Mouse (Mus musculus): ENCODE measurements at regions not wholly inside any gene's neighbourhood (a gene's known extent, or its start where the extent isn't known, plus 50 kb on each side); places are given as distances from the start of the nearest gene placed in this dataset.

- TF ChIP-seq CTCF (IDR thresholded peaks at IDR 0.05; ENCODE audit: low read depth, low read length) (no peak), POLR2A (IDR thresholded peaks at IDR 0.05; ENCODE audit: insufficient read depth, low read length) (no peak)
Observed at GRCm38 (mm10) chr14:72884561-72884960, 164.4 kb downstream of the Cysltr2 start.
